Mouse (Mus musculus): Measurements from ENCODE around the gene Opn4. TPM values are rescaled to one million over a fixed set of nuclear protein-coding genes. Genes with fewer than 3 reads are reported as not detected.

Gene Opn4
- total RNA-seq (2015; ENCODE audit: low replicate concordance) (not detected in 2 replicates), total RNA-seq (2017; ENCODE audit: low replicate concordance) (not detected in 2 replicates)

DNA sequence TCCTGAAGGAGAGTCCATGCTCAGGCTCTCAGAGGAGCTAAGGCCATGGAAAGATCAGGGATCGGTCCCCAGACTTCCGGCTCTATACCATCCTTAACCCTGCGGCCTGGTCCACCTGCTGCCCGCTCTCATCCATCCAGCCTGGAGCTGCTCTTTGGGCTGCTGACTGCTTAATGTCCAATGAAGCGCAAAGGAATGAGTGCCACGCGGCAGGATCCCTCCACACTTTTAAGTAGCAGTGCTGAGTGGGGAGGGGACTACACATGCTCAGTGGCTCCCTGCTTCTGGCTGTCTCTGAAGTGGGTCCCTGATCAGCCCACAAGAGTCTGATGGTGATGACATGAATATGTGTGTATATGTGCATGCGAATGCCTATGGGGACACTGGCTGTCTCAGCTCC lies at the start of gene Opn4:
TSS of gene Opn4 (minus strand) at position 202 of the 400 bp plus-strand sequence.
- ATAC-seq (replicated peaks; ENCODE audit: low FRiP score, poor library complexity, severe bottlenecking): no peak

DNA sequence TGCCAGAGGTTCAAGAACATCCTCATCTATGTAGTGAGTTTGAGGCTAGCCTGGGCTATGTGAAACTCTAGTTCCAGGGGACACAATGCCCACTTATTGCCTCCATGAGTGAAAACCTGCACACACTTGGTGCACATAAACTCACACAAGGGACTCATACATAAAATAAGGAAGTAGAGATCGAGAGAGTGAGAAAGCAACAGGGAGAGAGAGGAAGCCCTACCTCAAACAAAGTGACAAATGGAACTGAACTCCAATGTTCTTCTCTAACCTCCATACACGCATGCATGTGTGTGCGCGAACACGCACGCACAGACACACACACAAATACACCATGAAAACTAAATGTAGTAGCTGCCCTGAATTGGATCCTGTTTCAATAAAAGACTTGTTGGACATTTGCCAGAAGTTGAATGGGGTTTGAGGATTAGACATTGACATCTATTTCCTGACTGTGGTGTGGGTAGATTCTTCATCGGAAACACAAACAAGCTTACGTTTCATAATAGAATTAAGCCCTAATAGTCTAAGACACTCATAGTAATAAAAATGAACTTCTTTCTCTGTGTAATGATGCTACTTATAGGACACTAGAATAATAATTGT lies 48.0 kb upstream of the Opn4 start:
- ATAC-seq (replicated peaks; ENCODE audit: low FRiP score, poor library complexity, severe bottlenecking): no peak

DNA sequence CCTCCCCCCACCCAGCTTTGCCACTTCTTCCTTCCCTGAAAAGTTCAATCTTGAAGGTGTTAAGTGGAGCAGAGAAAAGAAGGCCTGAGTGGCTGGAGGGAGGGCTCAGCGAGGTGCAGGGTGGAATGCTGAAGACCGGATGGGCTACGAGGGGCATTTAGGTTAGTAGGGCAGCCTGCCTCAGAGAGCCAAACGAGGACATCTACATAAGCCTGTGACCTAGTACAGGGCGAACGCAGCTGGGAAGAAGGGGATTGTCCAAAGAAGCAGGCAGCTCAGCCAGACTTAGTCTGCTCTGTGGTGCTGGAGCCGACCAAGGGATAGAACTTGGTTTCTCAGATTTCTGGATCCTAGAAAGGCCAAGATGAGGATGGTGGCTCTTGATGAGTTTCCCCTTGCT lies 44.2 kb upstream of the Opn4 start:
- ATAC-seq (replicated peaks; ENCODE audit: low FRiP score, poor library complexity, severe bottlenecking): no peak

DNA sequence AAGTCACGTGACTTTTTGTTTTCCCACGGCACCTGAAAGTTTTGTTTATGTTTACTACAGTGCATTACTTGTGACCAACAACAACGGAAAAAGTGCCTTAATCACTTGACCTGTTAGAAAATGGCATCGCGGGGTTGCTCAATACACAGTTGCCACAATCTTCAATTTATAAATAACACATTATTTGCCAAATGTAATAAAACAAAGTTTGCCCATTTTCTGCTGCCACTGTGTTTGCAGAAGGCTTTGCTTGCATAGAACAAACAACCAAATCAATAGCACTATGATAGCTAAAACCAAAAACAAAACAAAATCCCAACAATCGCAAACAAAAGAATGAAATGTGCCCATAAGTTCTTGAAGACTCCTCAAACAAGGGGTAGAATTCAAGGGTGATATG lies 35.8 kb upstream of the Opn4 start:
- no peak for ATAC-seq (replicated peaks; ENCODE audit: low FRiP score, poor library complexity, severe bottlenecking)

DNA sequence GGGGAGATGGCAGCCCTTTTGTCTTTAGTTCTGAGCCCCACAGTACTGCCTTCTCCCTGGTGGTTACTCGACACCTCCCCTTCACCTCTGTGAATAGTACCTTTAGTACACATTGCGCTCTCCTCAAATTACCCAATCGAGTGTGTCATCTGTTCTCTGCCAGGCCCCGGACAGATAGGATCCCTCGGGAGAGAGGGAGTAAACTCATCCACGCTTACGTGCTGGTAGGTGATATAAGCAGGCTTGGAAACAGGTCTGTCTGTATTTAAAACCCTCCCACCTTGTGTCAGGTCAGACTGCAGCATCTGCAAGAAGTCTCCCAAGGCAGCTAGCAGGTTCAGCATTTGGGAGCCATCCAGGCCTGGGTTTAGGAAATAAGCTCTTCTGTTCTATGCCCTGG lies 35.2 kb upstream of the Opn4 start:
- no peak for ATAC-seq (replicated peaks; ENCODE audit: low FRiP score, poor library complexity, severe bottlenecking)

DNA sequence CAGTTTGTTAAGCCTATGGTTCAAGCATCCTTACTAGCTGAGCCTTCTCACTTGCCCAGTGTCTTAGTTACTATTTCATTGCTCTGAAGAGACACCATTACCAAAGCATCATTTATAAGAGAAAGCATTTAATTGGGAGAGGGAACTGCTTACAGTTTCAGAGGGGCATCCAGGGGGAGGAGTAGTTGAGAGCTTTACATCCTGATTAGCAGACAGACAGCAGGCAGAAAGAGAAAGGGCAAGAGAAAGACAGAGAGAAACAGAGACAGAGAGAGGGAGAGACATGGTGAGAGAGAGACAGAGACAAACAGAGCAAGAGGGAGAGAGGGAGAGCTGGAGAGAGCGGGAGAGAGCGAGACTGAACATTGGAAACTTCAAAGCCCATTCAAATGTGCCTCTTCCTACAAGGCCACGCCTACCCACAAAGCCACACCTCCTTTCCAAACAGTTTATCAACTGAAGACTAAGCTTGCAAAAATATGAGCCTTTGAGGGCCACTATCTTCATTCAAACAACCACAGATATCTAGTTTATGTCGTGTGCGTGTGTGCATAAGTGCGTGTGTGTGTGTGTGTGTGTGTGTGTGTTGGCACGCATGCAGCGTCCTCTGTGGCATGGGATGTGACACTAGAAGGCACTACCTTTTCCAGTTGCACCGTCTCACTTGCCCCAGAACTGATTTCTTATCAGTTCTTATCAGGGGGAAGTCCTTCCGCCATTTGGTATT lies 32.9 kb upstream of the Opn4 start:
- peak; percentile 96 for ATAC-seq (replicated peaks; ENCODE audit: low FRiP score, poor library complexity, severe bottlenecking)

DNA sequence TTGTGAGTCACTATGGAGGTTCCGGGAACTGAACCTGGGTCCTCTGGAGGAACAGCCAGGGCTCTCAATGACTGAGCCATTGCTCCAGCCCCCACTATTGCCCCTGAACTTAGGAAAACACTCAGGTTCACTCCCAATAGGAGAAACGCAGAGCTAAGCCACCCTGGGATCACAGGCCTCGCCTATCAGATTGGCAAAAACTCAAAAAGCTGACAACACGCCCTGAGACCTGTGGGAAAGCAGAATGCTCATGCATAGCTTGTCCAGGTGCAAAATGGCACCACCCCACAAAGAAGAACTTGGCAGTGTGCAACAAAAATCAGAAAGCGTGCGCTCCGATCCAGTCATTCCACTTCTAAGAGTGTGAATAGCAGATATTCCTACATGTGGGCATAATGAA lies 26.9 kb upstream of the Opn4 start:
- ATAC-seq (replicated peaks; ENCODE audit: low FRiP score, poor library complexity, severe bottlenecking): peak; percentile 39; the same call in 1 of the 2 replicates

DNA sequence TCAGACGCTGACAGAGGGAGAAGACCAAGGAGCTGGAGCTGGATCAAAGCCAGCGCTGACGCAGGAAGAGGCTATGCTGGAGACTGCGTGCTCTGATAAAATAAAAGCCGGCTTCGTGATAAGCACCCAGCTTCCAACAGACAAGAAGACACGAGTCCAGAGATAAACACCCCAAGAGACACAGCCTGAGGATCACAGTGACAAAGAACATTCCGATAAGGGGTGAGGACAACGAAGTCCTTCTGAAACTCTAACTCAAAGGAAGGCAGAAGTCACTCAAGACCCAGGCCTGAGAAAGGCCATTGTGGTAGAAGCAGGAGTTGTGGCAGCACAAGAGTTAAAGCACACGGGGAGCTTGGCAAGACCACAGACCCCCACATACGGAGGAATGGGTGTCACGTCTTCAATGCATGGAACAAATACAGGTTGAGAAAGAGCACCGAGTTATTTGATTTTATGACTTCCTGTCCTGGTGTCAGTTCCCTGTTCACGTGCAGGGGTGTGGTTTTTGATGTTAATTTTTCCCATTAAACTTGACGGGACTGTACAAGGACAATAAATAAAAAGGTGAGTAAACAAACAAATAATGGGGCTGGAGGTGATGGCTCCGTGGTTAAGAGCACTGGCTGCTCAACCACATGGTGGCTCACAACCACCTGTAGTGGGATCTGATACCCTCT lies 23.7 kb upstream of the Opn4 start:
- ATAC-seq (replicated peaks; ENCODE audit: low FRiP score, poor library complexity, severe bottlenecking): peak; percentile 68

DNA sequence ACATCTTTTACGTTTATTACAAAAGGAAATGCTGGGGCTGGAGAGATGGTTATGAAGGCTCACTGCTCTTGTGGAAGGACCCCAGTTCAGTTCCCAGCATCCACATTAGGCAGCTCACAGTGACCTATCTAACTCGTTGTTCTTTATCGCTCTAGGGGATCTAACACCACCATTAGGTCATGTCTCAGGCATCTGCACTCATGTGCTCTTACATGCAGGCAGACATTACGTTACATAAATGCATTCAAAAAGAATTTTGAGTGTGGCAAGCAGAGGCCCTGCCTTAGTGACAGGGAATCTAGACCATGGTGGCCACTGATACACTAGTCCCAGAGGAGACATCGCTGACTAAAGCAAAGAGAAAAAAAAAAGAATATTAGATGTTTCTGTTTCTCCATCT lies 23.1 kb upstream of the Opn4 start:
- ATAC-seq (replicated peaks; ENCODE audit: low FRiP score, poor library complexity, severe bottlenecking): peak; percentile 29

DNA sequence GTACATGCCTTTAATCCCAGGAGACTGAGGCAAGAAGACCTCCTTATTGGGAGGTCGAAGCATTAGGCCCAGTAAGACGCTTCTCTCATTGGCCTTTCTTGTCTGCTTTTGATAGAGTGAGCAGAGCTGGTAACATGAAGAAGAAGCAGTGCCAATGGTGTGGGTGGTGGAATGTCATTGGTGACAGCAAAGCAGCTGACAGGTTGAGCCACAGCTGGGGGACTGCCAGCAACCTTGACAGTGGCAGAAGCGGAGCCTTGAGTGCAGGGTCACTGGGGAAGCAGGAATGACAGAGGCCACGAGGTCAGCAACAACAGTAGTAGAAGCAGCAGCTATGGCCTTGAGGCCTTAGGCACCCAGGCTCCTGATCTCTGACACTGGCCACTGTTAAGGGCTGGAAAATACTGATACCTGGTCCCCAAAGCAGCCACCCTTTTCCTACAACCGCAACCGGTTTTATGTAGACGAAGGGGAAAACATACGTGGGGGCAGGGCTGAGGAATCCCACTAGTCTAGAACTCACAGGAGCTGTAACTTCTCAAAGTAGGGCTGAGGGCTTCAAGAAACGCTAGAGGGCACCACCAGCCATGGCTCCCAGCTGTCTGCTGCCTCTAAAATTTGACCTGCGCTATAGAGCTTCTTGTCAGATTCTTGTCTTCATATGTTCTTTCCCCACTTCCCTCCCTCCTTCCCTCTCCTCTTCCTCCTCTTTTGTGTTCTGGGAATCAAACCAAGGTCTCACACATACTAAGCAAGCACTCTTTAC lies 20.9 kb upstream of the Opn4 start:
- peak; percentile 74 for ATAC-seq (replicated peaks; ENCODE audit: low FRiP score, poor library complexity, severe bottlenecking)

DNA sequence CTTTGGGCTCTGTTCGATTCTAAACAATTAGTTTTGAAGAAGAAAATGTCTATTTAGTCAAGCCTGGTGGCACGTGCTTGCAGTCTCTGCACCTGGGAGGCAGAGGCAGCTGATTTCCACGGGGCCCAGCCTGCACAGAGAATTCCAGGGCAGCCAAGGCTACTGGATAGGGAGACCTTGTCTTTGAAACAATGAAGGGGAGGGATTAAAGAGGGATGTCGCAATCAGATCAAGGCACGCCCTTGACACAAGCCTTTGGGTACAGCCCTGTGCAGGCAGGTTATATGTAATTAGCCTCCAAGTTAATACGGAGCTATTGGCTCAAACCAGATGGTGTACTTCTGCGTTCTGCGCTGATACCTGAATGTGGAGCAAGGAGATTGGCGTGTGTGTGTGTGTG lies 18.9 kb upstream of the Opn4 start:
- ATAC-seq (replicated peaks; ENCODE audit: low FRiP score, poor library complexity, severe bottlenecking): no peak

DNA sequence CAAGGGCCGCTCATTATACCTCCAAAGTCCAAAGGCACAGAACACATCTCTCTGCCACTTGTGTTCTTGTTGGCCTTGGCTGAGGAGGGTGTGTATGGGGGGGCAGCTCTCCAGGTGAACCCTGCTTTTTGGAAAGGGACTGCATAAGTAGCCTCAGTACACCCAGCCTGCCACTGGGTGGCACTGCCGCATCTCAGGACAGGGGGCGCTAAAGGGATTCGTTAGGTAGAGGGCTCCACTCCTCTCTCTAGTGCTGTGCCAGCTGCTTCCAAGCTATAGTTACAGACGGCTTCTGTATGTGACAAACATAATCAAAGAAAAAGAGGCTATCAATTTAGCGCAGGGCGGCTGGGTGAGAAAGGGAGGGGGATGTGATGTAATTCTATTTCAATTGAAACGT lies 16.9 kb upstream of the Opn4 start:
- ATAC-seq (replicated peaks; ENCODE audit: low FRiP score, poor library complexity, severe bottlenecking): peak; percentile 87

DNA sequence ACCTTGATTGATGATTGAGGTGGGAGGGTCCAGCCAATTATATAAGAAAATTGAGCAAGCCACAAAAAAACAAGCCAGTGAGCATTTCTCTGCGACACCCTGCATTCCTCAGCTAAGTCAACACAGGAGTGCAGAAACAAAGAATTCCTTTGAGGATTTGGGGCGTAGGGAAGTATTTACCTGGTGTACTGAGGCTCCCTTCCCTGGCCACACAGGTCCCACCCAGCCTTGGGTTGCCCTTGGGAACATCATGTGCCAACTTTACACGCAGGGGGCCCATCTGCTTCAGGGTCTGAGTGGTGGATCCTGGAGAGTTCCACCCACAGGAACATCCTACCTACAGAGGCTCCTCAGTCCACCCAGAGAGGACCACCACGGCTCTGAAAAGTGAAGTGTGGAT lies 15.7 kb upstream of the Opn4 start:
- no peak for ATAC-seq (replicated peaks; ENCODE audit: low FRiP score, poor library complexity, severe bottlenecking)

DNA sequence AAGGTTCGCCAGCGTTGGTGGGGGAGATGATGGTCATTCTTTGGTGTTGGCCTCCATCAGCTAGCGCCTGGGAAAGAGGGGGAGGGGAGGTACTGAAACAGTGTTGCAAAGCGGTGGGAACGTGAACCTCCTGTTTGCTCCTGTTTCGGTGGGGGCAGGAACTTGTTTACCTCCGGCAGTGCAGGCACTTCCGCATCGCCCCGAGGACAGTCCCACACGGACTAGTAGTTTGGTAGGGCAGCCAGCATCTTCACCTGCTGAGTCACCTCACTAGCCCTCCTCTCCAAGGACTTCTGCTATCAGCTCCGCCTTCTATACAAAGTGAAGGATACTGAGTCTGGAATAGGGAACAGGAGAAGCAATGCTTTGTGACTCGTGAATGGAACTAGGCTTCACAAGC lies 15.1 kb upstream of the Opn4 start:
- ATAC-seq (replicated peaks; ENCODE audit: low FRiP score, poor library complexity, severe bottlenecking): peak; percentile 57

DNA sequence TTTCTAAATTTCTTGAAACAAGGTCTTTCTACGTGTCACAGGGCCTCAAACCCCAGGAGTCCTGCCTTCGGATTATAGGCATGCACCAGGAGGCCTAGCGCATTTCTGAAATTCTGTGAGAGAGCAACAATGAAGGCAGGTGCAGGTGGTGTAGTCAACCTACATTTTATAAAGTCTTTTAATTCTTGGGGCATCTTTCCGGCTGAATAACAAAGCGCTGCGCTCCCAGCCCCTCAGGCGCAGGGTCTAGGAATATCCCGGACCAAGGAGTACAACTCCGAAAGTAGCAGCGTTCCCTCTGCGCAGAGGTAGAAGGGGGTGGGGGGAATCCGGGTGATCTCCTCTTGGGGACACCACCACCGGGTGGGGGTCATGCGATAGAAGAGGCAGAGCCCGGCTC lies 14.6 kb upstream of the Opn4 start:
- ATAC-seq (replicated peaks; ENCODE audit: low FRiP score, poor library complexity, severe bottlenecking): no peak

DNA sequence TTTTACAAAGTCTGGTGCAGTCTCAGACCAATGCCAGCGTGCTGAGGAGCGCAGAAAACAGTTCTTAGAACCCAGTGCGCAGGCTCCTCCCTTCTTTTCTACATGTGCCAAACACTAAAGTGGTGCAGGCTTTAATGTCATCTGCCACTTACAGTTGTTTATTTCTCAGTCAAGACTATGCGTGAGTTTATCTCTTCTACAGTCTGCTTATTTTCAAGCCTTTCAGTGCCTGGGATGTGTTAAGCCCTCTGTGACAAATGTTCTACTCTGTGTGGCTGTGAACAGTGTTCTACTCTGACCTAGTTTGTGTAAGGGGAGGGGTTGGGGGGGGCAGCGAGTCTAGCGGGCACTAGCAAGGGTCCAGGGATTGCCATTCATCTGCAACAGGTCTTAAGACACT lies 13.6 kb upstream of the Opn4 start:
- ATAC-seq (replicated peaks; ENCODE audit: low FRiP score, poor library complexity, severe bottlenecking): no peak

DNA sequence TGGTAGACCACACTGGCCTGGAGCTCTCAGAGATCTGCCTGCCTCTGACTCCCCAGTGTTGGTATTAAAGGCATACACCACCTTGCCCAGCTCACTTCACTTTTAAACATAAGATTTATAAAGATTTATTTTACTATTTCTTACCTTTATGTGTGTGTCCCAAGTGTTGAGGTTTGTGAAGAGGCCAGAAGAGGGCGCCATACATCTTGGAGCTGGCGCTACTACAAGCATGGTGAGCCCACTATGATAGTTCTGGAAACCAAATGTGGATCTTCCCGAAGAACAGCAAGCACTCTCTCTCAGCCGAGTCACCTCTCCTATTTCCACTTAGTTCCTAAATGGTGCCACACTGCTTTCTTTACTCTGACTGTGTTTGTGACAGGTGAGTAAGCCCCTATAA lies 12.3 kb upstream of the Opn4 start:
- ATAC-seq (replicated peaks; ENCODE audit: low FRiP score, poor library complexity, severe bottlenecking): no peak

DNA sequence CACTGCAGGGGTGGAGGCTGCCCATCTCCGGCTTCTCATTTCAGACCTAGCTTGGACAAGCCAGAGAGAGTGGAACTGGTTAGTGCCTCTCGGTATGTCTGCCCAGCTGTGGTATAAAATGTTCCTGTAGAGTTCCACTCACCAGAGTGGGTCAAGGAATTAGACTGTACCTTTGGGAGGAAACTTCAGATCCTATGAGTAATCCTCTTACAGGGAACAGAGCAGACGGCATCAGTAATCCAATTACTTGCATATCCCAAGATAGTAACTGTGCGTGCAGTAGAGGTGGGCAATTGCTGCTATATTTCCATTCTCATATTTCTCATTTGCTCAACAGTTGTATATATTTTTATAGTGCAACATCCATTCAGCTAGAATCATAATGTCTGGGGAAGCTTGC lies 11.6 kb upstream of the Opn4 start:
- no peak for ATAC-seq (replicated peaks; ENCODE audit: low FRiP score, poor library complexity, severe bottlenecking)

DNA sequence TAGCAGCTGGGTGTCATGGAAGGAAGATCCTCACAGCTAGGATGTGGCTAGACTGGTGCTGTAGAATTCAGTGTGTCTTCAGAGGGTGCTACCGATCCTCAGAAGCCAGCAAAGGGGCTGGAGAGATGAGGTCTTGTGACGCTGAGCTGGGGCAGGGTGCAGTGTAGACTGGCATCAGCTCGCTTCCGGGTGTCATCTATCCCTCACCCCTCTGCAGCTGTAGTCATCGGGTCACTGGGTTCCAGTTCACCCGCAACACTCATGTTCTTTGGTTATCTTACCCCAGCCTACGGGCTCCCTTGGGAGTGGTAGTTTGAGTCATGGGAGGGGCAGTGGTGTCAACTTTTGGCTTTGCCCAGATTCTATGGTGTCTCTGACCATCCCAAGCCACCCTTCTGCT lies 2.0 kb upstream of the Opn4 start:
- no peak for ATAC-seq (replicated peaks; ENCODE audit: low FRiP score, poor library complexity, severe bottlenecking)

DNA sequence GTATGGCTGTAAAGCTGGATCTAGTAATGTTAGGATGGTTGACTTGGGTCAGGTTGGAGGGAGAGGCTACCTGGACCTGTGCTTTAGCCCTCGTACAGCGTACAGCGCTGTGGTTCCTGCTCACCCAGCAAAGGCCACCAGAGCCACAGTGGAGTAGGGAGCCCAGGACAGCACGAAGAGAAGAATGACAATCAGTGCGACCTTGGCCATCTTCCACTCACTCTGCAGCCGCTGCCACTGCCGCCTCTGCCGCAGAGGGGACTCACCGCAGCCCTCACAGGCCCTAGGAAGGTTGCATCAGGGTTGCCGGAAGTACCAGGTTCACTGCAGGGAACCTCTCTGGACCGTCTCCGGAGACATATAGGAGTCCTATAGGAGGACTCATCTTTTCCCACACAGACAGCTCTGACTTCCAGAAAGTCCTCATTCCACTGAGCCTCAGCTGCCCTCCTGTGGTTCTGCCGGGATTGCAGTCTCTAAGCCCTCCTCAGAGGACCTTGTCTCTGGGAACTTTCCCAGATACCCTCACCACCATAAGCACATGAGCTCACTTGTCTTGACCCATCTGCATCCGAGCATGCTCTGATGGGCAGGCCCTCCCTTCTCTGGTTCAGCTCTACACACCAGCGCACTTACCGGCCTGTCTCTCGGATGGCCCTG lies 4.2 kb downstream of the Opn4 start:
- ATAC-seq (replicated peaks; ENCODE audit: low FRiP score, poor library complexity, severe bottlenecking): no peak

Data from erythroblast, adult 5-6 weeks (primary cell).